Mouse (Mus musculus): Measurements from ENCODE around the gene Megf8.

GRCm38 (mm10) chr7:25297454-25298325 is 19.3 kb upstream of the Megf8 start, which contains the start of gene Pafah1b3:
- no peak for TF ChIP-seq CHD2 (IDR thresholded peaks at IDR 0.05; ENCODE audit: low read depth, low read length)
- TF ChIP-seq ZC3H11A (IDR thresholded peaks at IDR 0.05; ENCODE audit: borderline replicate concordance, low read depth, low read length), result no peak
- no peak for TF ChIP-seq MAFK (IDR thresholded peaks at IDR 0.05; ENCODE audit: insufficient read depth, low read depth, low read length)
